Mouse (Mus musculus) retina, adult 2 months (tissue): ENCODE measurements around the gene Nenf.

Experiments used
- DNase-seq: peaks from one replicate; pipeline ENCODE4 v3.0.0-alpha.2; 2012; ENCODE audit warnings: low read depth, low spot score

The Nenf gene

GRCm38 (mm10) chr1:191283110-191284040 is 34.6 kb downstream of the Nenf start:
- no peak for DNase-seq

- no peak for DNase-seq
Measured at GRCm38 (mm10) chr1:191282319-191282718, 35.7 kb downstream of the Nenf start.

- DNase-seq, result no peak
Measured at GRCm38 (mm10) chr1:191281171-191281570, 36.8 kb downstream of the Nenf start.

- no peak for DNase-seq
Measured at GRCm38 (mm10) chr1:191278324-191278723, 39.7 kb downstream of the Nenf start.

- DNase-seq, result no peak
Measured at GRCm38 (mm10) chr1:191277549-191278059, 40.4 kb downstream of the Nenf start.

- no peak for DNase-seq
Measured at GRCm38 (mm10) chr1:191276181-191276580, 41.8 kb downstream of the Nenf start.

- DNase-seq, result no peak
Measured at GRCm38 (mm10) chr1:191275527-191275926, 42.5 kb downstream of the Nenf start.

GRCm38 (mm10) chr1:191272660-191273059 is 45.3 kb downstream of the Nenf start:
- no peak for DNase-seq

GRCm38 (mm10) chr1:191269648-191269952 is 48.4 kb downstream of the Nenf start:
- no peak for DNase-seq

- DNase-seq, result no peak
Measured at GRCm38 (mm10) chr1:191268797-191269647, 49.0 kb downstream of the Nenf start.

- DNase-seq, result no peak
Measured at GRCm38 (mm10) chr1:191267856-191268255, 50.1 kb downstream of the Nenf start.

GRCm38 (mm10) chr1:191267162-191267561 is 50.8 kb downstream of the Nenf start:
- no peak for DNase-seq

- DNase-seq, result no peak
Measured at GRCm38 (mm10) chr1:191263471-191263870, 54.5 kb downstream of the Nenf start.

GRCm38 (mm10) chr1:191261861-191262260 is 56.1 kb downstream of the Nenf start:
- no peak for DNase-seq

- no peak for DNase-seq
Measured at GRCm38 (mm10) chr1:191259661-191260060, 58.3 kb downstream of the Nenf start.

GRCm38 (mm10) chr1:191259121-191259520 is 58.9 kb downstream of the Nenf start:
- DNase-seq, result no peak

GRCm38 (mm10) chr1:191258521-191258920 is 59.5 kb downstream of the Nenf start:
- DNase-seq, result no peak

GRCm38 (mm10) chr1:191257981-191258380 is 60.0 kb downstream of the Nenf start:
- no peak for DNase-seq

- no peak for DNase-seq
Measured at GRCm38 (mm10) chr1:191257351-191257771, 60.6 kb downstream of the Nenf start.
